Mouse (Mus musculus) heart, postnatal 0 days (tissue): ENCODE results near the gene Trip12. TPM values are rescaled to one million over a fixed set of nuclear protein-coding genes. Genes with fewer than 3 reads are reported as not detected.
A peak's percentile ranks its signal among the peaks of the same experiment; 100 is the strongest.

Experiments
- ATAC-seq: fragments of 200-750 bp; cut with Nextera tagmentation; 2 replicates; pipeline ENCODE4 v1.8.0; 2017; ENCODE audit warnings: low read depth, moderate number of reproducible peaks, moderate library complexity; ENCODE audit not compliant: insufficient read depth
- DNase-seq: peaks from one replicate; pipeline ENCODE4 v3.0.0-alpha.2; 2016; ENCODE audit warnings: low spot score
- H3K27ac ChIP-seq: fragments of 300-500 bp; sonication (generic); 2 replicates; pipeline ENCODE4 v1.5.1; 2014; ENCODE audit warnings: low read depth, mild to moderate bottlenecking
- H3K27me3 ChIP-seq: fragments of 300-500 bp; sonication (generic); 2 replicates; pipeline ENCODE4 v1.6.1; 2014; ENCODE audit warnings: low read length, mixed read lengths; ENCODE audit not compliant: control insufficient read depth, insufficient read depth
- H3K36me3 ChIP-seq: fragments of 300-500 bp; sonication (generic); replicated peaks from 2 replicates; pipeline ENCODE4 v1.6.1; 2014; ENCODE audit warnings: low read length, mixed read lengths; ENCODE audit not compliant: control insufficient read depth, insufficient read depth
- H3K4me1 ChIP-seq: fragments of 300-500 bp; sonication (generic); 2 replicates; pipeline ENCODE4 v1.6.1; 2014; ENCODE audit warnings: antibody characterized with exemption; ENCODE audit not compliant: control insufficient read depth, insufficient read depth
- H3K4me2 ChIP-seq: fragments of 300-500 bp; sonication (generic); 2 replicates; pipeline ENCODE4 v1.6.1; 2014; ENCODE audit warnings: low read depth, mild to moderate bottlenecking, low read length, moderate library complexity
- H3K4me3 ChIP-seq: fragments of 300-500 bp; sonication (generic); 2 replicates; pipeline ENCODE4 v1.5.1; 2014; ENCODE audit warnings: low read depth, low read length
- H3K9ac ChIP-seq: fragments of 300-500 bp; sonication (generic); replicated peaks from 2 replicates; pipeline ENCODE4 v1.6.1; 2014; ENCODE audit warnings: low read depth, low read length, mixed read lengths
- H3K9me3 ChIP-seq: fragments of 300-500 bp; sonication (generic); replicated peaks from 2 replicates; pipeline ENCODE4 v1.6.1; 2016; ENCODE audit warnings: low read length; ENCODE audit not compliant: control insufficient read depth
- CTCF ChIP-seq: IDR thresholded peaks from 2 replicates; pipeline ENCODE4 v1.5.1; 2016; ENCODE audit warnings: antibody characterized with exemption, control low read depth, low read depth
- EP300 ChIP-seq: IDR thresholded peaks from 2 replicates; pipeline ENCODE4 v1.6.1; 2016; ENCODE audit warnings: antibody characterized with exemption, low read depth
- WGBS: fragments of 180-500 bp; shearing (Covaris S2); extraction: QIAGEN DNeasy Blood & Tissue Kit; methylation state at CpG from one replicate; pipeline ENCODE4 v1.1.7; 2014; 5-methylcytosine and 5-hydroxymethylcytosine counted together
- polyA plus RNA-seq: library from polyadenylated mRNA; unstranded; fragments of >200 nt; fragmentation: Nextera tagmentation; extraction: Ambion mirVana; gene quantifications from 2 replicates; pipeline ENCODE4 v1.2.1, GENCODE M21; 2015
- total RNA-seq: library from RNA; depleted of rRNA; stranded (reverse); fragments of >200 nt; gene quantifications from 2 replicates; pipeline ENCODE4 v1.2.3, GENCODE M21; 2014; ENCODE audit warnings: low replicate concordance

The Trip12 gene
- total and polyA plus RNA-seq, 2 experiments from 2014 or later = 31.5 to 93.7 TPM

GRCm38 (mm10) chr1:84709810-84710785 is 130.2 kb downstream of the Trip12 start:
- ATAC-seq = no peak
- no peak for TF ChIP-seq CTCF
- TF ChIP-seq EP300 = no peak
- Histone ChIP-seq H3K9me3 (no peaks in the 10 kb centered on the region), H3K9ac (no peak overlapping the region), H3K4me1 (no peaks in the 10 kb centered on the region), H3K27ac (no peak overlapping the region), H3K4me2 (peak overlapping the region; percentile 40), H3K4me3 (peak overlapping the region; percentile 3; the same call in 1 of the 2 replicates), H3K36me3 (no peaks in the 10 kb centered on the region), H3K27me3 (no peaks in the 10 kb centered on the region)
- DNase-seq = no peak
- 15% methylated on average over 31 of the region's 31 CpGs for WGBS

- Histone ChIP-seq H3K36me3 (no peaks in the 10 kb centered on the region), H3K27ac (no peak overlapping the region), H3K4me1 (no peaks in the 10 kb centered on the region), H3K9ac (no peak overlapping the region), H3K4me2 (peak overlapping the region; percentile 40; the same call in 1 of the 2 replicates), H3K27me3 (no peaks in the 10 kb centered on the region), H3K4me3 (no peak overlapping the region), H3K9me3 (no peaks in the 10 kb centered on the region)
- DNase-seq (no peak), ATAC-seq (no peak)
- 37% methylated on average over 5 of the region's 5 CpGs for WGBS
- no peak for TF ChIP-seq EP300
- TF ChIP-seq CTCF = no peak
These were observed 130.9 kb downstream of the Trip12 start for GRCm38 (mm10) chr1:84709406-84709805.

- Histone ChIP-seq H3K9ac (no peak overlapping the region), H3K4me1 (peaks cover 7% of the 10 kb centered on the region; the same call in 1 of the 2 replicates), H3K36me3 (no peaks in the 10 kb centered on the region), H3K9me3 (0 out of 2 replicates have a peak, but pooled peaks cover 3% of the 10 kb centered on the region), H3K4me3 (no peak overlapping the region), H3K27me3 (peaks cover 17% of the 10 kb centered on the region), H3K27ac (no peak overlapping the region), H3K4me2 (no peak overlapping the region)
- no peak for DNase-seq
- WGBS = over 99% methylated on average over 6 of the region's 6 CpGs
- TF ChIP-seq CTCF (no peak), EP300 (no peak)
- no peak for ATAC-seq
These were observed 140.1 kb downstream of the Trip12 start for GRCm38 (mm10) chr1:84700254-84700653.

GRCm38 (mm10) chr1:84697136-84697535 is 143.2 kb downstream of the Trip12 start:
- no peak for TF ChIP-seq EP300
- no peak; the same call in 1 of the 2 replicates for TF ChIP-seq CTCF
- Histone ChIP-seq H3K4me2 (no peak overlapping the region), H3K27ac (no peak overlapping the region), H3K9ac (no peak overlapping the region), H3K27me3 (peaks cover 29% of the 10 kb centered on the region), H3K9me3 (0 out of 2 replicates have a peak, but pooled peaks cover 3% of the 10 kb centered on the region), H3K36me3 (no peaks in the 10 kb centered on the region), H3K4me1 (peaks cover 9% of the 10 kb centered on the region; the same call in 1 of the 2 replicates), H3K4me3 (no peak overlapping the region)
- WGBS = 4% methylated on average over 2 of the region's 2 CpGs
- ATAC-seq = no peak
- no peak for DNase-seq

GRCm38 (mm10) chr1:84695517-84696411 is 144.6 kb downstream of the Trip12 start, which contains the start of gene Dner:
Dner (minus strand) TSS chr1:84696221.
- Histone ChIP-seq H3K4me2 (peak within 1 kb of the TSS; percentile 65), H3K27me3 (peaks cover 29% of the 10 kb centered on the region), H3K9ac (no peak within 1 kb of the TSS), H3K4me3 (peak within 1 kb of the TSS; percentile 40), H3K4me1 (peaks cover 9% of the 10 kb centered on the region; the same call in 1 of the 2 replicates), H3K9me3 (0 out of 2 replicates have a peak, but pooled peaks cover 3% of the 10 kb centered on the region), H3K27ac (no peak within 1 kb of the TSS), H3K36me3 (no peaks in the 10 kb centered on the region)
- peak; percentile 90 for ATAC-seq
- DNase-seq = peak; percentile 80
- WGBS = under 1% methylated on average over 69 of the region's 75 CpGs
- TF ChIP-seq CTCF (peak; percentile 35), EP300 (no peak)
